Mouse (Mus musculus): ENCODE data around the gene Irak1bp1.

Gene Irak1bp1

DNA sequence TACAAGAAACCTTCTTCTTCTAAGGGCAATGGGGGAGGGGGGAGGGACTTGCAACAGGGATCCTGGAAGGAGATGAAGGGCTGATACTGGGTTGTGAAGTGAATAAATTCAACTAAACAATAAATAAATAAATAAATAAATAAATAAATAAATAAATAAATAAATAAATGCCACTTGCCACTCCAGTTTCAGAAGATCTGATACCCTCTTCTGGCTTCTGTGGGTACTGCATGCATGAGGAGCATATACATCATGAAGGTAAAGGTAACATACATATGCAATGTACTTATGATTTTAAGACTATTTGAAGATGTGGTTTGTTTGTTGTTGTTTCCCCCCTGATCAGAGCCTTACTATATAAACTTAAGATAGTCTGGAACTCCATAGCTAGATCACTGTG, 54.8 kb downstream of the Irak1bp1 start:
- DNase-seq: no peak

DNA sequence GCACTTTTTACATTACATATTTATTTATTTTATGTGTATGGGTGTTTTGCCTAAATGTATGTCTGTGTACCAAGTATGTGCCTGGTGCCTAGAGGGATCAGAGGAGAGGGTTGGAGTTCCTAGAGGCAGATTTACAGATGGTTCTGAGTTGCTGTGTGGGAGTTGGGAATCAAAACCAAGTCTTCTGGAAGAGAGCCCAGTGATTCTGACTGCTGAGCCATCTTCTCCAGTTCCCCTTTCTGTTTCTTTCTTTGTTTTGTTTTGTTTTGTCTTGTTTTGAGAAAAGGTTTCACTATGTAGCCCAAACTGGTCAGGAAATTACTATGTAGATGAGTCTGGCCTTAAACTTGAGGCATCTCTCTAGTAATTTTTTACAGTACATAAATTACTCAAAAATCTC, 59.3 kb downstream of the Irak1bp1 start:
- no peak for DNase-seq

Measured in kidney, adult 8-10 months (tissue).